Mouse (Mus musculus) lung, postnatal 0 days (tissue): ENCODE measurements around the gene Adsl. TPM values are rescaled to one million over a fixed set of nuclear protein-coding genes. Genes with fewer than 3 reads are reported as not detected.
"Not testable (repeated sequence)": the region's sequence is repeated elsewhere in the genome, so short reads cannot be mapped to it uniquely, and the experiment has no call there.

Experiments used
- ATAC-seq: fragments of 200-750 bp; cut with Nextera tagmentation; 2 replicates; pipeline ENCODE4 v1.8.0; 2017; ENCODE audit warnings: moderate library complexity
- DNase-seq: peaks from one replicate; pipeline ENCODE4 v3.0.0-alpha.2; 2016; ENCODE audit warnings: low spot score
- H3K27ac ChIP-seq: fragments of 300-500 bp; sonication (generic); 2 replicates; pipeline ENCODE4 v1.5.1; 2014; ENCODE audit warnings: antibody characterized with exemption, mild to moderate bottlenecking, low read length, mixed read lengths
- H3K27me3 ChIP-seq: fragments of 300-500 bp; sonication (generic); replicated peaks from 2 replicates; pipeline ENCODE4 v1.6.1; 2014; ENCODE audit warnings: low read length, mixed read lengths; ENCODE audit not compliant: insufficient read depth
- H3K36me3 ChIP-seq: fragments of 300-500 bp; sonication (generic); 2 replicates; pipeline ENCODE4 v1.6.1; 2014; ENCODE audit warnings: low read length, mixed read lengths; ENCODE audit not compliant: insufficient read depth
- H3K4me1 ChIP-seq: fragments of 300-500 bp; sonication (generic); 2 replicates; pipeline ENCODE4 v1.6.1; 2014; ENCODE audit warnings: antibody characterized with exemption, low read depth, low read length, mixed read lengths; ENCODE audit not compliant: insufficient read depth
- H3K4me2 ChIP-seq: fragments of 300-500 bp; sonication (generic); replicated peaks from 2 replicates; pipeline ENCODE4 v1.6.1; 2014; ENCODE audit warnings: low read depth, mild to moderate bottlenecking, low read length, moderate library complexity, mixed read lengths
- H3K4me3 ChIP-seq: fragments of 300-500 bp; sonication (generic); 2 replicates; pipeline ENCODE4 v1.5.1; 2014; ENCODE audit warnings: low read depth, low read length
- H3K9ac ChIP-seq: fragments of 300-500 bp; sonication (generic); replicated peaks from 2 replicates; pipeline ENCODE4 v1.6.1; 2014; ENCODE audit warnings: low read depth, mild to moderate bottlenecking
- H3K9me3 ChIP-seq: fragments of 300-500 bp; sonication (generic); 2 replicates; pipeline ENCODE4 v1.6.1; 2016; ENCODE audit warnings: low read length, mixed read lengths
- CTCF ChIP-seq: IDR thresholded peaks from 2 replicates; pipeline ENCODE4 v1.5.1; 2016; ENCODE audit warnings: antibody characterized with exemption, mild to moderate bottlenecking
- EP300 ChIP-seq: IDR thresholded peaks from 2 replicates; pipeline ENCODE4 v1.6.1; 2016; ENCODE audit warnings: antibody characterized with exemption, mild to moderate bottlenecking, control low read depth
- WGBS: fragments of 180-500 bp; shearing (Covaris S2); extraction: QIAGEN DNeasy Blood & Tissue Kit; methylation state at CpG from one replicate; pipeline ENCODE4 v1.1.7; 2014; 5-methylcytosine and 5-hydroxymethylcytosine counted together
- polyA plus RNA-seq: library from polyadenylated mRNA; unstranded; fragments of >200 nt; fragmentation: Nextera tagmentation; extraction: Ambion mirVana; gene quantifications from 2 replicates; pipeline ENCODE4 v1.2.1, GENCODE M21; 2015

Adsl gene
- polyA plus RNA-seq: 51.9 and 62.6 TPM in 2 replicates

GRCm38 (mm10) chr15:80948145-80949135 lies at the start of gene Adsl:
Gene Adsl, plus strand, starts transcription at chr15:80948490.
- ATAC-seq (peak; percentile 98), DNase-seq (peak; percentile 94)
- Histone ChIP-seq H3K36me3 (no peaks in the 10 kb centered on the region), H3K4me1 (peaks cover 8% of the 10 kb centered on the region; the same call in 1 of the 2 replicates), H3K9me3 (no peaks in the 10 kb centered on the region), H3K27ac (peak within 1 kb of the TSS; percentile 86), H3K4me3 (peak within 1 kb of the TSS; percentile 80), H3K4me2 (peak within 1 kb of the TSS; percentile 74), H3K9ac (peak within 1 kb of the TSS; percentile 72), H3K27me3 (no peaks in the 10 kb centered on the region)
- WGBS: under 1% methylated on average over 63 of the region's 63 CpGs
- TF ChIP-seq EP300: no peak
- peak; percentile 97 for TF ChIP-seq CTCF

- Histone ChIP-seq H3K27ac (no peak overlapping the region), H3K36me3 (peaks cover 44% of the 10 kb centered on the region), H3K9me3 (no peaks in the 10 kb centered on the region), H3K27me3 (no peaks in the 10 kb centered on the region), H3K4me1 (no peaks in the 10 kb centered on the region), H3K4me3 (no peak overlapping the region), H3K4me2 (no peak overlapping the region), H3K9ac (no peak overlapping the region)
- TF ChIP-seq EP300 (no peak), CTCF (no peak)
- ATAC-seq (no peak), DNase-seq (no peak)
- WGBS: 71% methylated on average over 2 of the region's 2 CpGs
Measured at GRCm38 (mm10) chr15:80899806-80900205, 48.5 kb upstream of the Adsl start.

- H3K4me1 ChIP-seq: no peaks in the 10 kb centered on the region
- no peak for DNase-seq
- 81% methylated on average over 6 of the region's 6 CpGs for WGBS
- no peak overlapping the region for H3K4me3 ChIP-seq
- H3K9me3 ChIP-seq: no peaks in the 10 kb centered on the region
- no peak for ATAC-seq
- H3K27me3 ChIP-seq: no peaks in the 10 kb centered on the region
- H3K36me3 ChIP-seq: peaks cover 35% of the 10 kb centered on the region
- H3K4me2 ChIP-seq: no peak overlapping the region
- H3K27ac ChIP-seq: no peak overlapping the region
- no peak for TF ChIP-seq CTCF
- no peak for TF ChIP-seq EP300
- H3K9ac ChIP-seq: no peak overlapping the region
Measured at GRCm38 (mm10) chr15:80901806-80902513, 46.3 kb upstream of the Adsl start.

- not testable (repeated sequence) for H3K9ac ChIP-seq, H3K4me2 ChIP-seq, ATAC-seq, DNase-seq, H3K4me3 ChIP-seq, H3K27ac ChIP-seq, H3K9me3 ChIP-seq, H3K27me3 ChIP-seq, H3K4me1 ChIP-seq
- peaks cover 28% of the 10 kb centered on the region; the same call in 1 of the 2 replicates for H3K36me3 ChIP-seq
- WGBS: 98% methylated on average over 6 of the region's 6 CpGs
Measured at GRCm38 (mm10) chr15:80904776-80905175, 43.5 kb upstream of the Adsl start.

- 91% methylated on average over 3 of the region's 3 CpGs for WGBS
- no peak for ATAC-seq
Measured at GRCm38 (mm10) chr15:80910183-80910582, 38.1 kb upstream of the Adsl start.

GRCm38 (mm10) chr15:80910790-80911531 lies 37.3 kb upstream of the Adsl start:
- no peaks in the 10 kb centered on the region for H3K27me3 ChIP-seq
- ATAC-seq (no peak), DNase-seq (no peak)
- TF ChIP-seq CTCF (no peak), EP300 (no peak)
- no peak overlapping the region for H3K4me3 ChIP-seq
- H3K36me3 ChIP-seq: peaks cover 11% of the 10 kb centered on the region; the same call in 1 of the 2 replicates
- no peak overlapping the region for H3K4me2 ChIP-seq
- H3K9me3 ChIP-seq: no peaks in the 10 kb centered on the region
- no peak overlapping the region for H3K9ac ChIP-seq
- 89% methylated on average over 4 of the region's 4 CpGs for WGBS
- no peak overlapping the region for H3K27ac ChIP-seq
- H3K4me1 ChIP-seq: no peaks in the 10 kb centered on the region

More at GRCm38 (mm10) chr15:80910183-80910582, 38.1 kb upstream of the Adsl start:
- no peak overlapping the region for H3K4me3 ChIP-seq
- peaks cover 12% of the 10 kb centered on the region; the same call in 1 of the 2 replicates for H3K36me3 ChIP-seq
- no peaks in the 10 kb centered on the region for H3K27me3 ChIP-seq
- DNase-seq: no peak
- no peak overlapping the region for H3K4me2 ChIP-seq
- H3K27ac ChIP-seq: no peak overlapping the region
- no peaks in the 10 kb centered on the region for H3K9me3 ChIP-seq
- TF ChIP-seq CTCF (no peak), EP300 (no peak)
- H3K9ac ChIP-seq: no peak overlapping the region
- H3K4me1 ChIP-seq: no peaks in the 10 kb centered on the region
